Mouse (Mus musculus): ENCODE measurements at regions not wholly inside any gene's neighbourhood (a gene's known extent, or its start where the extent isn't known, plus 50 kb on each side); places are given as distances from the start of the nearest gene placed in this dataset.

DNA sequence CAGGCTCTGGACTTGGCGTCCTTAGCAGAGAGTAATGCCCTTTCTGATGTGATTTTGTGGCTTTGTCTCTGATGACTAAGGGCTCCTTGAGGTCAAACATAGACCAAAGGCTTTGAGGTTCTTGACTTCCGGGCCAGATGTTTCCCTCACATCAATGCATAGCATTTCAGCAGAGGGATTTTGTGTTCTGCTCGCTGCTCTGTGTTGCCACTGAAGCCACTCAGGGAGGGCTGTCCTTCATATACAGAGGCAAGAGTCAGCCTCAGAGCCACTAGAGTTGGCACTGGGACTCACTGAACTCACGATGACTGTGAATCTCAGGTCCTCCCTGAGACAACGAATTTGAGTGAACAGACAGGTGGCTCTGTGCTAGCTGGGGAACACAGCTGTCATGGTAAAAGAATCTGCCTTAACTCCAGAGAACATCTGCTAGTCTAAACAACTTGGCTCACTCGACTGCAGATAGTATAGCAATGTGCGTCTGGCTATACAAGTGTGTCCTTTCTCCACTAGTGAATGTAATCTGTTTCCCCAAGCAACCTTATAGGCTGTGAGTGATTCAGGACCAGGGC, 74.3 kb downstream of the Gp2 start:
- no peak for DNase-seq (ENCODE audit: extremely low read depth, insufficient read length, low spot score)

DNA sequence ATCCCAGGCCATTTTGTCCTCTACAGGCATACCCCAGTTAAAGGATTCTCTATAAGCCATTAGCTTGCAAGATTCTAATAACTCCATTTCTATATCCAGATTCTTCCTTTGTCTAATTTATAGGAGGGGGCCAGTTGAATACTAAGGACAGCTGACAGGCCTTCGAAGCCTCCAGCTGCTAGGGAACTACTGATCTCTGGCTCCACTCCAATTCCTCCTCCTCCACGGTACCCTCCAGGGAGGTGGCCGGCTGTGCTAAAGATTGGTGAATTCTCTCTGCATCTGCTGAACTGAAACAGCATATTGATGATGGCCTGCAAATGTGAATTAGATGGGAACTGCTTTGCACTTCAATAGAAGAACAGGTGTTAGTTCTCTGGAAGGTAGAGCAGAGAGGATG, 79.2 kb downstream of the Gp2 start:
- no peak for DNase-seq (ENCODE audit: extremely low read depth, insufficient read length, low spot score)

DNA sequence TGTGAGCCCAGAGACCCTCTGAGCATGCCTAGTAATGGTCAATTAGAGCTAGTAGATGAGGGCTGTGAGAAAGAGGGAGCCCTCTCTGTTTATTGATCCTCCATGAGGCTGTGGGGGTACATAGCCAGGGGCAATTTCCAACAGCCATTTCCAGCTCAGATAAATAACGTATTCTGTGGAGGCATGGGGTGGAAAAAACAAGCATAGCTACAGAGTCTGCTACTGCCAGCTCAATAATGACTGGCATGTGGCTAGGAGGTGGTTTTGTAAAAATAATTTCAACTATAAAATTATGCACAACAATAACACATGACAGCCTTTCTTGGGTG, 94.9 kb downstream of the Gp2 start:
- no peak for DNase-seq (ENCODE audit: extremely low read depth, insufficient read length, low spot score)

DNA sequence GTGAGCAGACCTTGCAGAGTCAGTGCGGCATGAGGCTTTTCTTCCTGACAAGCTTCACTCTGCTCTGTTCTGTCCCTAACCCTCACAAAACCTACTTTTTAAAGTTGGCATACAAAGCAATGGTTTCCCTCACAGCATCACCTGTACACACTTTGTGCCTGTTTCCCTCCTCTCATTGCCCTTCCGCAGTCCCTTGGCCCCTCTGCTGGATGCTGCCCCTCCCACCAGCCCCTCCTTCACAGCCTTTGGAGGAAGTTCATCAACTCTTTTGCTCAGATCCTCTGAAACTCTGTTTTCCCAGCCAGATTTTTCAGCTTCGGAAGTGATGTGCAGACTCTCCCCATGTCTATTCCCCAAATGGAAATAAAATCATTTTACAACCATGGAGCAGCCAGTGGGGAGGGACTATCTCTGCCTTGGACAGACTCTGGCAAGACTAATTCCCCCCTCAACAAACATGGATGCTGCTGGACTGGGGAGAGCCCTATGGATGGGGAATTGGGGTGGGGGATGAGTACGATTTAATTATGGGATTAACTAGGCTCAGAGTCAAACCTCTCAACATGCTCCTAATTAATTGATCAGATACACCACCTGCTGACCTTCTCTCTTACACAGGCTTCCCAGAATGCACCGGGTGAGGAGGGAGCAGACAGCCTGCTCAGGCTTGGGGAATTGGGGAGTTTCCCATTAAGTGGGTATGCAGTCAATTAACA, 95.4 kb downstream of the Gp2 start:
- DNase-seq (ENCODE audit: extremely low read depth, insufficient read length, low spot score), result no peak

DNA sequence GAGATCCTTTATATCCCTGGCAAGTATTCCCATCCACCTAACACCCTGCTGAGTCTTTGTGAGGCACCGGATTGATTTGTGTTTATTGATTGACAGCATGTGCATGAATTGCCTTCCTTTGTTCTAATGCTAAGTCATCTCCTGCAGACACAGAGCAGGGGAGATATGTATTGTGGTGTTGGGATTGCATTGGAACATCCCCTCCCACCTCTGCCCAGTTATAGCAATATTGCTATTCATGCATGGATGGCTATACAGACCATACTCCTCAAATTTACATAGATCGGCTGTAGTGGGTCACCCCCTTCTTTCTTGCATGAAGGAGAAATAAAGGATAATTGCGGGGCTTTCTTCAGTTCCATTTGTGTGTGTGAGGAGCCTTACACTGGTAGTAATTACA, 101.7 kb downstream of the Gp2 start:
- DNase-seq (ENCODE audit: extremely low read depth, insufficient read length, low spot score), result no peak

DNA sequence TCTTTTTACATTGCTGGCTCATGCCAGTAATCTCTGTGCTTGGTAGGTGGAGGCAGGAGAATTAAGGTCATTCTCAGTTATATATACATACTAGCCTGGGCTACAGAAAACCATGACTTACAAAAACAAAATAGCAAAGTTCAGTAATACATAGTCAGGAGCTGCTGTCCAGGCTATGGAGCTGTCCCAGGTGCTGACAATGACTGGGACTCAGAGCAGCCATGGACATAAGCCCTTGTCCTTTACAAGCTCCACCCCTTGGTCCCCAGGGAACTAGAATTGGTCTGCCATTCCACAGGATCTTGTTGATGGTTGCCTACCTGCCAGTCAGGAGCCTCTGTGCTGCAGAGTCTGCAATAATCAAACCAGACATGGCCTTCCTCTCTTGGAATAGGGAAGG, 102.8 kb downstream of the Gp2 start:
- no peak for DNase-seq (ENCODE audit: extremely low read depth, insufficient read length, low spot score)

DNA sequence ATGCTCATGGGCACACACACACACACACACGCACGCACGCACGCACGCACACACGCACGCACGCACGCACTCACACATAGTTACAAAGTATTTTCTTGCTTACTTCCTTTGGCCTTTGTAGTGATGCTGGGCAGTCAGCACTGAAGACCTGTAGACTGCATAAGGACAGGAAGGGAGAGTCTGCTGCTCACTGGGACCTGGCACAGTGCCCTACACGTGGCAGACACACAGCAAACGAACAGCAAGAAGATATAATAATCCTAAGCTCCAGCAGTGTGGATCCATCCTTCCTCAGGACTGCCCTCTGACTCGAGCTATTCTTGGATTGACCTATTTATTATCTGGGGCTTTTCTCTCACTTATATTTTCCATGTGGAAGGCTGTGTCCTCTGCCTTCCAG, 106.5 kb downstream of the Gp2 start:
- DNase-seq (ENCODE audit: extremely low read depth, insufficient read length, low spot score), result no peak

DNA sequence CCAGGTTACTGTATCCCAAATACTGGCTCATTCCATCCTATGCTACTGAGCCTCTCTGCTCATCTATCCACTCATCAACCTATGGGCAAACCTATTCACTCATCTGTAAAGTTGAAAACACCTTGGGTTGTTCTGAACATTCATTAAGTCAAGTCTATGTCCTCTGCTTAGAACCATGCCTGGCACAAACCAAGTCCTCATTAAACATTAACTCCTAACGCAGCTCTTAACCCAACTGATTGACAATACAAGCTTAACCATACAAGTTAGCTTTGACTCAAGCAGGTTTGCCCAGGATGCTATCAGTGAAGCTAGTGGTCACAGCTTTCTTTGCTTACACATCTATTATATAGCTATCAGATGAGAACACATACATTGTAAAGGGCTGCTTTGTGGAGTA, 108.4 kb downstream of the Gp2 start:
- no peak for DNase-seq (ENCODE audit: extremely low read depth, insufficient read length, low spot score)

DNA sequence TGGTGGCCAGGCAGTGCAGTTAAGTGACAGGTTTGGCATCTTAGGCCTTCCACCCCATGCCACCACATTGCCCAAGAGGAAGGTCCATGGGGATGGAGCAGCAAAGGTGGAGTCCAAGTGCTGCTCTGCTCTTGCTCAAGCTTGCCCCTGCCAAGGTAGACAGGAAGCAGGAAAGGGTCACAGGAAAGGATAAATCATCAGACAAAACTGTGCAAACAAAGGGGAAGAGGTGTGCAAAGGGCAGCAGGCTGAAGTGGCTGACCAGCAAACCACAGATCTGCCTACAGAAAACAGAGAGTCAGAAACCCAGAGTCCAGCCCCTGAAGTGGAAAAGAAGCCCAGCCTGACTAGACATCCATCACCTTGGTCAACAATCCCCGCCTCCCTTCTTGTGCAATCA, 115.7 kb downstream of the Gp2 start:
- DNase-seq (ENCODE audit: extremely low read depth, insufficient read length, low spot score), result no peak

DNA sequence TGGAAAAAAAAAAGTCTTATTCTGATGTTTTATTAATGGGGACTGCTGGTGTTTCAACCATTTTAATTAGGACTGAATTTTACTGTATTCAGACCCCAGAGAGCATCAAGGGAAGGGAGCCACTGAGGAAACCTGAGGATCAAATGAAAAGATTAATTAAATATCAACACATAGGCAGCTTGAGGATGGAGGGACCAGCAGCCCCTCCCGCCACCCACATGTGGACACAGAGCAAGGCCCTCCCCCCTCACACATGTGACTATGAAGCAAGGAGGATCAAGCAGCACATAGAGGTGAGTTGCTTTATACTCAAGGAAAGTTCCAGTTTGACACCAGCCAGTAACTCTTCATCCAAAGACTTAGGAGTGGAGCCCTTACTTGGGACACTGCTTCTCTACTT, 126.0 kb downstream of the Gp2 start:
- DNase-seq (ENCODE audit: extremely low read depth, insufficient read length, low spot score), result no peak

DNA sequence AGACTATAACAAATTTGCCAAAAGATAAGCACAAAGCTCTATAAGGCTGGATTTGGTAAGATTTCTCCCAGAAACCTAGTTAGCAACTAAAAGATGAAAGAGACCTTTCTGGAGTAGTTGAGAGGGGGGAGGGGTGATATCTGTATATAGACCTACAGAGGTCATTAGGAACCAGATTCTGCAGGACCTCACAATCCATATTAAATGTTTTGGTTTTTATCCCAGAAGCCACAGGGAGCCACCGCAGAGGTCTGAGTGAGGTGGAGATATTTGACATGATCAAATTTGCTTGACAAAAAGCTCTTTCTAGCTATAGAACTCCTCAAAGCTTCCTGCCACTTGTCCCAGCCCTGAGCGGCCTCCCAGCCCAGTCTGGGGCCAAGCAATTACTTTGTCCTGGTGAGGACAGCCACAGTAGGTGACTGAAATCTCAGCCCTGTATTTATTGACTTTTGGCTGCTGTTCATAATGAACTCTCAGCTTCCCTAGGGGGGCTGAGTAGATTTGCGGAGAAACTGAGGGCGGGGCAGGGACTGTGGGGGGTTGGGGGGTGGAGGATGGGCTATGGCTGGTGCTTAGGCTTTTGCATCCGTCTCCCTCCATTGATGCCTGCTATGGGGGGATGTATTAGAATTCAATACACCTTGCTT, 128.5 kb downstream of the Gp2 start:
- DNase-seq (ENCODE audit: extremely low read depth, insufficient read length, low spot score), result no peak

DNA sequence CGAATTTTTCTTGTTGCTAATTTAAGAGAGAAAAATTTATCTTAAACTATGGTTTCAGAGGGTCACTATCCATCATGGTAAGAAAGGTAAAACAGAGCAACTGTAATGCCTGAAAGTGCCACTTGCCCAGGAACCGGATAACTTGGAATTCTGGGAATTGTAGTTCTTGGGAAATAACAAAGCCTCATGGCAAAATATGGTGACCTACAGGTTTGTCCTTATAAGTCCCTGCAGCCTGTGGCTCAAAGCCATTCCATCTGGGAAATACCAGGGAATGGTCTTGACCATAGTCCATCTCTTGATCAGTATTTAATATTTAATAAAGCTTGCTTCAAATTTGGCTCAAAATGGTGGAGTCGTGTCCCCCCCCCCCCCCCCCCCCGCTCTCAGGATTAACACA, 111.9 kb upstream of the Gpr139 start:
- DNase-seq (ENCODE audit: extremely low read depth, insufficient read length, low spot score), result no peak

DNA sequence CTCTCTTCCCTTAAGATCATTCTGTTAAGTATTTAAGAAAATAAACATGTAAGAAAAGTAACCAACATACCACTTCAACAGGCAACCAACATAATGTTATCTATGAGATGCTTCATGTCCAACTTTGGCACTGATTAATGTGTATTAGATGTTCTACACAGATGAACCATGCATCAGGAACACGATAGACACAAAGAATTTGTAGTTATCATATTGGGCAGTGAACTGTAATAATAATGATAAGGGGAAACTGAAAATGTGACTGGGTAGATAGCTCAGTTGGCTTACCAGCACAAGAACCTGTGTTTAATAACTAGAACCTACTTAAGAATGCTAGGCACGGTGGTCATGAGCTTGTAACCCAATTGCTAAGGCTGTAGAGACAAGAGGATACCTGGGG, 107.0 kb upstream of the Gpr139 start:
- DNase-seq (ENCODE audit: extremely low read depth, insufficient read length, low spot score), result no peak

DNA sequence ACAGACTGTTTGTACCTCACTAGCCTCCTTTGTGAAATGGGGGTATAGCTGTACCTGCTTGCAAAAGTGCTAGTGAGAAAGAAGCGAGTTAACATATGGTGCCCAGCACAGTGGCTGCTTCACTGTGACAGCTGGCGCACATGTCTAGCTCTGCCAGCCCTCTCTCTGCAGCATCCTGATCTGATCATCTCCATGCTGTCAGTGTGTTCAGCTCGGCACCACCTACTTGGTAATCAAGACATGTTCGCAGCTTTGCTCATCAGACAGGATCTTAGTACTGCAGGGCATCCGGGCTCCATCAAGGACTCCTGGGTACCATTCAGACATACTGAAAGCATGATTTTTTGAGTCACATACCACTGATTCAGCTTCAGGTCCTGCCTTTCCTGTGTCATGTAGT, 100.9 kb upstream of the Gpr139 start:
- DNase-seq (ENCODE audit: extremely low read depth, insufficient read length, low spot score), result no peak

DNA sequence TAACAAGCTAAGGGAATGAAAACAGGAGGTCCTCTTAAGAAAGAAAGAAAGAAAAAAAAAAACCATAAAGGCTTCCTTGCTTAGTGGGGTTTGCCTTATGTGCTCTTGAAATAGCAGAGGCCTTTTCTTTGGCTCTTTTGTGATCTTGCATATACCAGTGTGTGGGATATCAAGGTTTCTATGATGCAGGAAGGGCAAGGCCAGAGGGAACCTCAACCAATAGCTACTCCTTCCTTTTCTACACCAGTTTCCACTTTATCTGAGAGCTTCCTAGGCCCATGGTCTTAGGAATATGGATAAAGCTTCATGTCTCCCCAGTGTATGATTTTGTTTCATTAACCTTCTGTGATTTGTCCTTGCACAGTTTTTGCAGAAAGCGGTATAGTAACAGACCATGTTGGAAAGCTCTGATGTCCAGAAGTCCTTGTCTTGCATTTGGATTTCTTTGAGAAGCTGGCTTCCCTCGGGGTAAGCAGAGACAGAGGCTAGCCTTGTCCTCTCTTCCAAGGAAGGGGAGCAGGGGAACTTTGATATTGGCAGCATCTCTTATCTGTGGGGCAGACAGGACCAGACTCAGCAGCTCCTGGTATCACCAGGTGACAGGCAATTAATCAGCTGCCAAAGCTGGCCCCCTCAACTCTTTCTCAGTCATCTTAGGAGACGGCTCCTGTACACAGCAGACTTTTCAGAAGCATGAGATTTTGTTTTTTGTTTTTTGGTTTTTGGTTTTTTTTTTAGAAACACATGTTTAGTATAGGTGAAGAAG, 95.7 kb upstream of the Gpr139 start:
- no peak for DNase-seq (ENCODE audit: extremely low read depth, insufficient read length, low spot score)

DNA sequence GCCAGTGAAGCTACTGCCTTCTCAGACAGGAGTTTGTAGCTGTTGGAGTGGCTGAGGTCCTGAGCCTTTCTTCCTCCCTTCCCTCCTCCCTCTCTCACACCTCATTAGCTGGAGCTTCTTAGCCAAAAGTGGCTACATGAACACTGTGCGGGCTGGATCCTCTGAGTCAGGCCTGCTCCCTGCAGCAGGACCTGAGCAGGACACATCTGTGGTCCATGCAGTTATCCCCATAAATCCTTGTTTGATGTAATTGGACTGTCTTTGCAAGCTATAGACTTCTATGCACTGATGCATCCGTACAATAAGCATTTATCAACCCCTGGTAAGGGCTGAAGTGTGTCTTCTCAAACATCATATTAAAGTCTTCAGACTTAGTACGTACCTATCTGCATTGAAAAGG, 88.2 kb upstream of the Gpr139 start:
- no peak for DNase-seq (ENCODE audit: extremely low read depth, insufficient read length, low spot score)

DNA sequence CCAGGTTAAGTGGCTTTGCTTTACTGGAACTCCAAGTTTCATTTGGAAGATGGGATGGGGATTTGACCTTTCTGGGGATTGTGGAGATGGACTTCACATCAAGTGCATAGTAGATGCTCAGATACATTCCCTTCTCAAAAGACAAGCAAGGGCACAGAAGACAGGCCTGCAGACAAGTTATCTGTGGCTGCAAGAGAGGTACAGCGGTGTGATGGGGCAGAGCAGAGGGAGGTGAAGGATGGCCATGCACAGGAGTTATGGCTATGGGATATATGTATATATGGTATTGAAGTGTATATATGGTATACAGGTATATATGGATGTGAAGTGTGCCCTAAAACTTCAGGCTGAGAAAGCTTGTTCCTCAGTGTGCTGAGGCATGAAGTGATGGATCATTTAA, 87.0 kb upstream of the Gpr139 start:
- no peak for DNase-seq (ENCODE audit: extremely low read depth, insufficient read length, low spot score)

DNA sequence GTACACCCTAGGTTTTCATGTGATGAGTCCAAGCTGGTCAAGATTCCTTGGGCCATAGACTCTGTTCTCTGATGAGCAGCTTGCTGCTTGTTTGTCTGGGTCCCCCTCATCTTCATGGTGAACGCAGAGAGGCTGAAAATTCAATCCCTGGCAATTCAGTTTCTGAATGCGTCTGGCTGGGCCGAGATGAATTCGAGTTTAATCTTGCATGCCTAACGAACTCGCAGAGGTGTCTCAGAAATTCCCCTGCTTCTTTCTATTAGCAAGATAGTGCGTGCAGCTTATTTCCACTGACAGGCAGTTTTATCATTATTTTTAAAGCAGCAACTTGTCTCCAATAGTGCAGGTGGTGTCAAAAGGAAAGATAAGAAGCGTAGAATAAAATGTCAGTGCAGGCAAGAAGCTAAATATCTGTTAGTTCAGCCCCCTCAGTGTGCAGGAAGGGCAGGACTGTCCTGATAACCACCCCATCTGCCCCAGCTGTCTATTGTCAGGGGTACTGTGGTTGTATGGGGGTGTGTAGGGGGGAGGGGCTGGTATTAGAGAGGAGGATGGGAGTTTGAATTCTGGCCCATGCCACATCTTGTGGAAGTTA, 86.5 kb upstream of the Gpr139 start:
- DNase-seq (ENCODE audit: extremely low read depth, insufficient read length, low spot score), result no peak

DNA sequence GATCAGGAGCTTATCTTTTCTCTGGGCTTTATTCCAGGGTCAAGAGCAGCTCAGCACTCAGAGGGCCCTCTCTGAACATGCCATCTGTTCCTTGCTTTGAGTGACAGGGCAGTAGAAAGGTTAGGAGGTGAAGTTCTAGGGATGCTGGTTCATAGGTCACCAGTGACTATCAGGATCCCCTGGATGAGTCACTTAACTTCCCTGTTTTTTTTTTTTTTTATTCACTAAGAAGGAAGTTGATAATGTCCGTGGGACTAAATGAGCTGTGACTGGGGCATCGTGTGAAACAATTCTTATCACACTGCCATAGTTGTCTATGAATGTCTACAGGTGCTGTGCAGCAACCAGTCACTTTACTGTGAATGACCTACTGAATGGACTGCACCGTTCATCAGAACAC, 73.8 kb upstream of the Gpr139 start:
- DNase-seq (ENCODE audit: extremely low read depth, insufficient read length, low spot score), result no peak

DNA sequence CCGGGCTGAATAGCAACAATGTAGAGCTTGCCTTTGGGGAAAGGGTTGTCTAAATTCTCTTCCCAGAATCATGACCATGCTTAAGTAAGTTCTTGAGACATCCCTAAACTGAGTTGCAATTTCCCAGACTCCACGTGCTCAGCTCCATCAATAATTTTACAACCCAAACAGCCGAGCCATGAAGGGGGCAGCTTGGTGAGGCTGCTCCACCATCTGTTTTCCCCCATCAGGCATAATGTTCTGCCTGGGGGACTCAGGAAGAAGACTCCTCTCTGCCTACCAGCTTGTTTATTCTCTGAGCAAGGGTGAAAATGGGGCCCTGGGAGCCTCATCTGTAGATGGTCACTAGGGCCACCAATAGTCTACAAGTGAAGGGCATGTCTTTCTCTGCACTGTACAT, 72.5 kb upstream of the Gpr139 start:
- no peak for DNase-seq (ENCODE audit: extremely low read depth, insufficient read length, low spot score)

DNA sequence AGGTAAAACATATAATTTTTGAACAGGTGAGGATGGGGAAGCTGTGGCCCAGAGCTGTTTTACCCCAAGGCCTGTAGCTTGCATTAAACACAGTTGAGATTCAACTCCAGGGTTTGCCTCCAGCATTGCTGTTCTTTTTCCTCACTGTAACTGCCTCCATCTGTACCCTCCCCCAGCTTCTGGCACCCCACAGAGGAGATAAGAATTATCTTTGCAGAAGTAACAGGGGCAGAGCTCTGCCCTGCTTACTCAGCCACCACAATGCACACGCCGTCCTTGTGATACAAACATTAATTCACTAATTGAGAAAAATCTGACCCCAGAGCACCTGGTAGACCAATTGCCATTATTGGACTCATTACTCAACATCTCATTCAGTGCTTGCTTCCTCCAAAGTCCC, 68.3 kb upstream of the Gpr139 start:
- DNase-seq (ENCODE audit: extremely low read depth, insufficient read length, low spot score), result no peak

DNA sequence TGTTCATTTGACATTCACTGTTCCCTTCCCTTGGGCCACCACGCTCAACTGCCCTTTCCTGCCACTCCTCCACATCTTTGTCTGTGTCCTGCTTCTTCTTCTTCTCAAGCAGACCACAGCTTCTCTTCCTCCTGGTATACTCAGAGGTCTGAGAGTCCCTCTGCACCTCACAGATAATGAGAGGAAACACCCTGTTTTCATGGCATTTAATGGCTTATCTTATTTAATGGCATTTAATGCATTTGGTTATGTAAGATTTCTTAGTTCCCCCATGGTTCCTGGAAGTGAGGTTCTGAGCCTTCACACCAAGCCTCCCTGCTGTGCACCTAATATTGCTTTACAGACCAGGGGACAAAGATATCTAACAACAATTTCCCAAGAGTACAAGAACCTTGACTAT, 67.3 kb upstream of the Gpr139 start:
- DNase-seq (ENCODE audit: extremely low read depth, insufficient read length, low spot score), result no peak
